Mouse (Mus musculus): ENCODE data around the gene Dusp16.

DNA sequence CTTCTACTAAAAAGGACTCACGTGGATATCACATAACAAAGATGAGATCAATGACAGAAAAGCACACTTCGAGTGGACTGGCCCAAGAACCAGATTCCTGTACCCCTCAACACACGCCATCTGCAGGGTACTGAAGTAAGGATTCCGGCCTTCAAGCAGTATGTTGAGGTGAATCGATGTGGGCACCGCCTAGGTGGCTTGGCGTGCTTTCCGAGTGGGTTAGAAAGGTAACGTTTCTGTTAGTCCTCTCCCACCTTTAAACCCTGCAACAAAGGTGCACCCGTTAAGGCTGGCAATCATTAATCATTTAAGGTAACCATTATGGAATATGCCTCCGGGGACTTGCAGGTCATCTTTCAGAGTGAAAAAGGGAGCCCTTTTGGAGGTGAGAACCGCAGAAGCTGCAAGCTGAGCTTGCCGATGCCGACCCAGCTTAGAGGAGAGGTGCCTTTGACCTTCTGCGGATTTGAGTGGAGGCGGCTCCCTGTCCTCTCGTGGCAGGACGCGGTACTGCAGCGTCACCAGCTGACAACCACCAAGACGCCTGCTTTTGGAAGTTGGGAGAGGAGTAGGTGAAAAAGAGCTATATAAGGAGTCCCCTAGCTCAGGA is 1.6 kb upstream of the Dusp16 start:
- no peak for TF ChIP-seq SRF (IDR thresholded peaks at IDR 0.05; ENCODE audit: control insufficient read depth, insufficient read length, low read depth)
- TF ChIP-seq USF1 (IDR thresholded peaks at IDR 0.05; ENCODE audit: low read depth), result no peak
